Mouse (Mus musculus) neutrophil, adult 83 days (primary cell): ENCODE results near the gene Gigyf2. TPM values are rescaled to one million over a fixed set of nuclear protein-coding genes. Genes with fewer than 3 reads are reported as not detected.

ENCODE experiments used
- total RNA-seq, 2 experiments: library from RNA; stranded (reverse); gene quantifications; one replicate each; pipeline ENCODE4 v1.2.4; 2023

Gene Gigyf2
- 10 to 100 TPM; 58.2 to 68.5 TPM for total RNA-seq

GRCm38 (mm10) chr1:87326742-87327163 is at the start of gene Gigyf2:
Gene Gigyf2 (plus strand): TSS chr1:87326998.

DNA sequence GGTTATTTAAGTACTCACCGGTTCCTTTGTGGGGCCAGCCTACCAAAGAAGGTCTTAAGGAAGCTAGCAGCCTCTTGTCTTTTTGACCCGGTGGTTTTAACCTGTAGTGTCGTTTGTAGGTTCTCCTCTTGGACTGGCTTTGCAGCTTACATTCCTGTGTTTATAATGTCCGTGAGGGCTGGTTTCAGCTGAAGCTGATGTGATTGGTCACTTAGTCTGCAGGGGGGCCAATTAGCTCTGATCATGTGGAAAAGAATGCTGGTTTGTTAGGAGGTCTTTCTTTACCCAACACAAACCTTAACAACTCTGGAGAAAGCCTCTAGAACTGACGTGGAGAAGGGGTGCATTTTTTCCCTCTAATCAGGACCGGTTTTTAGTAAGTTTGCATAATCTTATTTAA is 67.8 kb downstream of the Gigyf2 start, which contains the start of gene Kcnj13:
Kcnj13 (minus strand) TSS at position 136 of the 400 bp plus-strand sequence.

DNA sequence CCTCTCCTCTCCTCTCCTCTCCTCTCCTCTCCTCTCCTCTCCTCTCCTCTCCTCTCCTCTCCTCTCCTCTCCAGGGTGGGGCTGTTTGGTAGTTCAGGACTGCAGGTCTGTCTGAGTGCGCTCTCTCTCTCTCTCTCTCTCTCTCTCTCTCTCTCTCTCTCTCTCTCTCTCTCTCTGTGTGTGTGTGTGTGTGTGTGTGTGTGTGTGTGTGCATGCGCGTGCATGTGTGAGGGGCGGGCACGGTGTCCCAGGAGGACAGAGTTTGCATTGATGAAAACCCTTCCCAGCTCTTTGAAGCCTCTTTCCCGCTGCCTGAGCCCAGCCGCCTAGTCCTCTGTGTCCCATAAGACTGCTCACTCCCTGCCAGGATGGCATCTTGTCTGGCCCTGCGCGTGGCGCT is 143.2 kb downstream of the Gigyf2 start, which contains the start of gene Snorc:
Snorc (plus strand) TSS at position 301 of the 400 bp plus-strand sequence.

Other genes starting within 250 kb of the Gigyf2 start
- gene Alppl2, start 237.1 kb upstream of the Gigyf2 start, total RNA-seq, result not detected
- not detected for gene Alpi, start 225.4 kb upstream of the Gigyf2 start, total RNA-seq
- gene Akp3, start 202.0 kb upstream of the Gigyf2 start, total RNA-seq, result not detected
- gene Ecel1, start 170.5 kb upstream of the Gigyf2 start, total RNA-seq, result not detected
- gene Prss56, start 143.7 kb upstream of the Gigyf2 start, total RNA-seq, result not detected
- gene Chrnd, start 136.4 kb upstream of the Gigyf2 start, total RNA-seq, result not detected
- not detected for gene Chrng, start 122.3 kb upstream of the Gigyf2 start, total RNA-seq
- 10 to 100 TPM; 57.7 to 61.5 TPM for gene Eif4e2, start 113.1 kb upstream of the Gigyf2 start, total RNA-seq
- gene Efhd1, start 62.6 kb upstream of the Gigyf2 start, total RNA-seq, result not detected
- gene Kcnj13, start 67.7 kb downstream of the Gigyf2 start, total RNA-seq, result not detected
- not detected for gene Snorc, start 143.3 kb downstream of the Gigyf2 start, total RNA-seq
- not detected for gene Neu2, start 182.9 kb downstream of the Gigyf2 start, total RNA-seq
- gene Ngef, start 246.9 kb downstream of the Gigyf2 start, total RNA-seq, result not detected